Mouse (Mus musculus) CD8-positive naive resting alpha-beta T cell, adult 2 months (primary cell): ENCODE measurements at regions not wholly inside any gene's neighbourhood (a gene's known extent, or its start where the extent isn't known, plus 50 kb on each side); places are given as distances from the start of the nearest gene placed in this dataset.
"Not testable (repeated sequence)": the region's sequence is repeated elsewhere in the genome, so short reads cannot be mapped to it uniquely, and the experiment has no call there.

Experiments used
- DNase-seq, 2 experiments: peaks; one replicate each; pipeline ENCODE4 v3.0.0; 2022; ENCODE audit warnings: low read depth in 2 of 2, low spot score in 2 of 2

DNA sequence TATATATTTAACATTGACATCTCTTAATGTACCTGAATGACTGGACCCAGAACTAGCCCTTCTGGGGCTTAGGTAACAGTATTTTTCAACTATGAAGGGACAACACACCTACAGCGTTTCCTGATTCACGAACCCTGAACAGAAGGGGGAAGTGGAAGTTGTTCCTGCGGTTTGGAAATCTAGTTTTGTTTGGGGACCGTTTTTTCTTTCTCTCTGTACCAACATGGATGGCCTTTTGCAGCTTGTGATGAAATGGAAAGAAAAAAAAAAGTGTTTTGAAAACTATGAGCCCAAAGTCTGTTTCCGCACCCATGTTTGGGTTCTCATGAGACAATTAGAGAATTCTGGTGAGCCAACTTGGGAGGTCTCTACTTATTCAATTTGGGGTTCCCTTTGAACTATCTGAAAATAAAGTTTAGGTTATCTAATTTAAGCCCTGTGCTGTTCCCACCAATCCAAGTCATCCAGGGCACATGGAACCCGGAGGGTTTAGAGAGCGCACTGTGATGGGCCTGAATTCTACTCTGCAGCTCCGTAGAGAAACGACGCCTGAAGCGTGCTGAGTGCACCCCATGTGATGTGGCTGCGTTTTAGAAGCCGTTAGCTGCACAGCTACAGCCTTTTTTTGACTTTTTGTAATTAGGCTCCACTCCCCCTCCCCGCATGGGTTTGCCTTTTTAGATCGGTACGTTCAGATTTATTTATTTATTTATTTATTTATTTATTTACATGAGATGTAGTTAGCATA, 137.0 kb upstream of the Rapgef5 start:
- DNase-seq: no peak

DNA sequence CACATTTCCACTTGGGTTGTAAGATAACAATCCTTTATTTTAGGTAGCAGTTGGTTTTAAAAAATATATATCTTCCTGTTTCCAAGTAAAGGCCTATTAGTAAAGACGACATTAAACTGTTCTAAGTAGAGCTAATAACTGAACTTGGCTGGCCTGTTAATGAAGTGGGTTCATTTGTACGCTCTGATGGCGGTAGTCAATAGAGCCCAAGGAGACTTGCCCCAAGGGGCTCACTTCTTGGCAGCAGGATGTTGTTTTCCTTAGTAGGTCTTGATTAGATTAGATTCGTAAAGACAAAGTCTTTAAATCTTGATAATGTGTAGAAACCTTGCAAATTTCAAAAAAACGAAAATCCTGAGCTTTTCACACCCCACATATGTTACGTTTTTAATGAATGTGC, 135.4 kb upstream of the Rapgef5 start:
- no peak for DNase-seq

DNA sequence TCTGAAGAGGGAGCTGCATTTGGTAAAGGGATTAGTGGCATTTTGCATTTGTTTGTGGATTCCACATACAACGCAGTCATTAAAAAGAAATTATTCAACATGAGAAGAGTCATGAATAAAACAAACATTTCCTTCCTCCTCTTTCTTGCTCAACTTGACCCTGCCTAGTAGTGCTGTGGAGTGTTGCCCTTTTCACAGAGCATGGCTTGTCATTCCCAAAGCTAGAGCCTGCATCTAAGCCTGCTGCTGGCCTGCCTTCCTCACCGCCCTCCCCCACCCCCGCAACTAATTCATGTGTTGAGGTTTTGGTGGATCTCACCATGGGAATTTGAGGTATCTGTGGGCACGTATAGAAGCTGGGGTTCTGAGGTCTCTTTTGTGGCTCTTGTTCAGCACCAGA, 133.6 kb upstream of the Rapgef5 start:
- not testable (repeated sequence) for DNase-seq

DNA sequence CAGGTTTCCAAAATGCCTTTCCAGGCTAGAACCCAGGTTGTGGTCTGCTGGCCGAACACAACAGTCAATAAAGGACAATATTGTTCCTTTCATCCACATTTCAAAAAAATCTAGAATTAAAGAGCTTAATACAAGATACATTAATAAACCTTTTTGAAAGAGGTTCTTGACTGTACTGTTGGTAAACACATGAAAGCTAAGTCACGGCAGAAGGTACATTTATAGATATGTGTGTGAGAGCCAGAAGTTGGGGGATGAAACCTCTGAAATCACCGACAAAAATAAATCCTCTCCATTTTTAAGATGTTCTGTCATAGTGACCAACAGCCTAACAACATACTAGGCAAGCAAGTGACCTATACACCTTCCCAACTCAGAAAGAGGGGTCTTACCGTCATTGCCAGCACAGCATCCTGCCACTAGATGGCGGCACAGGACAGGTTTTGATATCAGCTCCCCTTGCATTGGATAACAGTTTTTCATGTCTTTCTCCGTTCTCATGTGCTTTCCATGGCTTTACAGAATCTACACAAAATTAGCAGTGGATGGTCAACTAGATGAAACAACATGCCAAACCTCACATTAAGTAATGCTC, 131.1 kb upstream of the Rapgef5 start:
- peak; percentile 64 to 68 for DNase-seq

DNA sequence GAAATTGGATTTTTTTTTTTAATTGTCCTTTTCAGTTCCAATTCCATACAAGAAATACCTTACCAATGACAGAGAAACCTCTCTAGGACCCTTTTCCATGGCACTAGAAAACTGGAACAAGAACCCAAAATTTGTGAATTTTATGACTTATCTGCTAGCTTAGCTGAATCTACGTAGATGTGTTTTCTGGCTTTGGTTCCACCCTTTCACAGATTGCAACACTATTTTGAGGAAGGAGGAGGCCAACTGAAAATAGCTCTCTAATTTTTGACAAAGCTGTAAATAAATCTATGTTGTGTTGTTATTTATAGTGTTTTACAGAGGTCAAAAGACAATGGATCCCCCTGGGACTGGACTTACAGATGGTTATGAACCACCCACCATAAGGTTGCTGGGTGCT, 130.6 kb upstream of the Rapgef5 start:
- DNase-seq: no peak

DNA sequence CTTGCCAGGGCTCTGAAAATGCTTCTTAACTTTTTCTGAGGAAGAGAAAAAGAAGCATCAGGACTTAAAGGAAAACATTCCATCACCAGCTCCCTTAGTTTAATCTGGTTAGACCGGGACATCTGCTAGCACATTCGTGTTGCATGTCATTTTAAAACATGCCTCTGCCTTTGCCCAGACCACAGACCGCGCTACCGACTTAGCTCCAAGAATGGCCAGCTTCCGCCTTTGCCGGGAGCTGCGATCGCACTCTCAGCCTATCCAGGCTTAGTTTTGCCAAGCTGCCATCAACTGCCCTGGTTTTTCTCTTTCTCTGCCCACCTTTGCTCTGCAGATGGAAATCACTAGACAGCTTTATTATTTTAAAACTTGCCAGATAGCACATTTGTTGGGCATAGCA, 129.3 kb upstream of the Rapgef5 start:
- no peak for DNase-seq

DNA sequence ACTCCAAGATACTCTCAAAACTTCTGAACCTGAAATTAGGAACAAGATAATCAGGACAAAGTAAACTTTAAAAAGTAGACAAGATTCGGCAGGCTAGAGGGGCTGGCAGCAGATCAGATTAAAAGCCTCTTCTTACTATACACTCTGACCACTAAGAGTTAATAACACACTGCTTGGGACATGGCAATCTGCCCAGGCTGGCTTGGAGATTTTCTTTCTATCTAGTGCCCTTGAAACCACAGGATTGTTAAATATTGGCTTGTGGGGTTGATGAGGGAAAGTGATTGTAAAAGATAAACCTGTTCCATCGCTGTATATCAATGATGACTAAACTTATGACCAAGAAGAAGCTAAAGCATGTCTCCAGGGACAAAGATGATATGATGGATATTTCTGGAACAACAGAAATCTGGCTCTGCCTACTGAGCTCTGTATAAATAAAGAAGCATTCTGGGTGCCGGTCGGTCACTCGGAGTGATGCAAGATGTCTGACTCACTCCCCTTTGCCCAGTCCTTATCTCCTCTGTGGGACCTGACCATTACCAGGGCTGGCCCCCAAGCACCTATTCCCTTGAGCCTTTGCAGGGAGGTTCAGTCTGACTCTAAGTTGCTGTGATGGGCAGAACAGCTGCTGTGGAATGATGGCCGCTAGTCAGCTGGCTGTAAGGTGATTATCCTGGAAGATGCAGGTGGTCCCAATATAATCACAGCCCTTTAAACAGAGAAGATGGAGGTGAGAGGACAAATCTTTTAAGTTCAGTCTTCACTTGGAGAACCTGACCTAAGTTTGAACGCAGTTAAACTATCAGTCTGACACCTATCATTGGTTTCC, 126.5 kb upstream of the Rapgef5 start:
- DNase-seq: no peak

DNA sequence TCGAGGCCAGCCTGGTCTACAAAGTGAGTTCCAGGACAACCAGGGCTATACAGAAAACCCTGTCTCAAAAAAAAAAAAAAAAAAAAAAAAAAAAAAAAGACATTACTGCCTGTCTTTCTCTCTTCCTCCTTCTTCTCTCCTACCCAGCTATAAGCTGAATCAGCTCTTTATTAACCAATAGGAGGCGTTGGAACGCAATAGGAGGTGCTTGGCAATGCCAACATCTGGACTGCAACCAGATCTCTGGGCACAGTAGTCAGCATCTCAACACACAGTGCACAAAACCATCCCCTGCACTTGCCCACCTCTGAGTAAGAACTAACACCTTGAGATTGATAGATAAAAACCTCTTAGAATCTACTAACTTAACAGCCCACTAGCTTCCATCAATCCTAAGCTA, 118.8 kb upstream of the Rapgef5 start:
- DNase-seq: no peak

DNA sequence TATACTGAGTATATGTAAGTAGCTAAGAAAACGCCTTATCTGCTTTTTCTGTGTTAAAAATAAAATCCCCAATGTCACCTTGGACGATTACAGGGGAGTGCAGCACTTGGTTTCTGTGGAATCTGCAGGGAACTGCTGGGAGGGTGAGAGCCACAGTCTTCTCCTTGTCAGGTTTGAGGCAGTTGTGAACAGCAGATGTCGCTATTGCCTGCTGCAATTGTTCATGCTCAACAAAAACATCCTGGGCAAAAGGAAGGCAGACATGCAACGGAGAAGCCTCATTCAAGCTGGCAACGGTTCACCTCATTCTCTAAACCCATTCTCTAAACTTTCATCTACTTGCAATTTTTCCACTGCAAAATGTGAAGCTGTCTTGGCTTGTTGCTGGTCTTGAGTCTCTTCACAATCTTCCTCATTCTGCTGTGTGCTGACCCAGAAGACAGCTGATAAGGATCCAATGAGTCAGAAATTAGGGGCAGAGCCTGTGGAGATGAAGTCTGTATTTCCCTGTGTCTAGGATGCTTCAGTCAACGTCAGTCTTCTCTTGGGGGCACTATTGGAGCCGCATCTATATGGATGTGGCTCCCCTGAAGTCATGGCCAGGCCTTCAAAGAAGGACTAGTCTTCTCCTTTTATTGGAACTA, 112.6 kb upstream of the Rapgef5 start:
- peak; percentile 16 to 37 for DNase-seq

DNA sequence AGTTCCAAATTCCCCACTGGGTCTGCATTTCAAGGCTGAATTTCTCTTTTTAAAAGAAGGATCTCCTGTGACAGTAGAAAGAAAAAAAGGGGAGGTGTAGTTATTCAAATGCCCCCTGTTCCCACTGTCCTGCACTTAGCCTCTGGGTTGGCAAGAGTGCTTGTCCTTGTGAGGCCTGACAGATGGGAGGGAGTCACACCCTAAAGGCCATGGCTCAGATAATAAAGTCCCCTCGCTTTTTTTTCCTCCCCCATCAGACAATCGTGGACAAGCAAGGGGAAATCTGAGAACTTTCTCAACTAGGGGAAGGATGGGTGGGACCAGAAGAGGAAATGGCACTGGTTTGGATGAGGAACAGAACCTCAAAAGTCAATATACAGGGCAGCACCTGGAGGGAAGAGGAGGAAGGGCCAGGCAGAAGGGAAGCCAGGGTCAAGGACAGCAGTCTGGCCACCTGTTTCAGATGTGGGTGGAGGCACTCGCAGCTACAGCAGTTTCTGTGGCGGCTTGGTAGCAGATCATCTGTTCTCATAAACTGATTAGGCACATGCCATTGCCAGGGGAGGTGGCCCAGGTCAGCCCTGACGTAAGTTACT, 112.0 kb upstream of the Rapgef5 start:
- DNase-seq: no peak

DNA sequence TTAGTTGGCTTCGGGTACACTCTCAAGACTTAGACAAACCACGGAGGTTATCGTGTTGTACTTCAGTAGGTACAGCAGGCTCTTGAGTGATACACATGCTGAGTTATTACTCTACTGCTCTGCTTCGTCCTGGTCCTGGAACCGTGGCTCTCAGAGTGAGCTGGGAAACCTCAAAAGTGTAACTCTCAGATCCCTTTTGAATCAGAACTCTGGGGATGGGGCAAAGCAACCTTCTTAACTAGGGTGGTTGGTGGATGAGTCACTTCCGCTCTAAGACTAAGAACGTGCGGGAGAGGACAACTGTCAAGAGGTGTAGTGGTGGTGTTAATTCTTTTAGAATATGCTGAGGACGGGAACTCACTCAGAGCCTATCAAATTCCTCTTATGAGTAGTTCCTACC, 109.4 kb upstream of the Rapgef5 start:
- no peak for DNase-seq

DNA sequence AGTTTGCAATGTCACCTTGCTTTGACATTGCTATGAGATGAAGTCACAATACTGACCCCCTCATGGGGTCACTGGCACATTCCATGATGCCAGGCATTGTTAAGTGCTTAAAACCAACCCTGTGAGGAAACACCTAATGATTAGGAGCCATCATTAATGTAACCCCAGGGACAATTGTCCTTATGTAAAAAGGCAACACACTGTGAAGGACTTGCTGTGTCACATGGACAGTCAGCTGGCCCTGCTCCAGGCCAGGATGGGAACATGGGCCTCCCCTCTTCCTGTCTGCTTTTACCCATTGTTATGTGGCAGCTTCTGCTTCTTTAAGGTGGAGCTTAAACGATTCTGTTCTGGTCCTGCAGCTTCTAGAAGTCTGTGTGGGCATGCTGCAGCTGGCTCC, 105.7 kb upstream of the Rapgef5 start:
- no peak for DNase-seq

DNA sequence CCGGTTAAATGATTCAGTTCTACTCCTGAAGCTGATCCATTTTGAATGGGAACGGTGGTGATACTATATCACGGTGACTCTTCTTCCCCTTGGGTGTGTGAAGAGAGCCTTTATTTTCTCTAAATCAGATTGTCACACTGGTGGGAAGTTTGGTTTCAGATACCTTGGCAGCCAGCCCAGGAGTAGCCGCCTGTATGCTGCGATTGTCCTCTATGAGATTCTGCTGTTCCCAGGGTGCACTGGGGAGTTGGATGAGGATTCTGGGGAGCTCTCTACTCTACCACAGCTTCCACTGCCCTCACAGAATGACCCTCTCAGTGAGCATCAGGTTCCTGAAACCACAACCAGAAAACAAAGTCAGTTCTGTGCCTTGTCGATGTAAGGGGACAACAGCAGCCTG, 104.0 kb upstream of the Rapgef5 start:
- DNase-seq: no peak

DNA sequence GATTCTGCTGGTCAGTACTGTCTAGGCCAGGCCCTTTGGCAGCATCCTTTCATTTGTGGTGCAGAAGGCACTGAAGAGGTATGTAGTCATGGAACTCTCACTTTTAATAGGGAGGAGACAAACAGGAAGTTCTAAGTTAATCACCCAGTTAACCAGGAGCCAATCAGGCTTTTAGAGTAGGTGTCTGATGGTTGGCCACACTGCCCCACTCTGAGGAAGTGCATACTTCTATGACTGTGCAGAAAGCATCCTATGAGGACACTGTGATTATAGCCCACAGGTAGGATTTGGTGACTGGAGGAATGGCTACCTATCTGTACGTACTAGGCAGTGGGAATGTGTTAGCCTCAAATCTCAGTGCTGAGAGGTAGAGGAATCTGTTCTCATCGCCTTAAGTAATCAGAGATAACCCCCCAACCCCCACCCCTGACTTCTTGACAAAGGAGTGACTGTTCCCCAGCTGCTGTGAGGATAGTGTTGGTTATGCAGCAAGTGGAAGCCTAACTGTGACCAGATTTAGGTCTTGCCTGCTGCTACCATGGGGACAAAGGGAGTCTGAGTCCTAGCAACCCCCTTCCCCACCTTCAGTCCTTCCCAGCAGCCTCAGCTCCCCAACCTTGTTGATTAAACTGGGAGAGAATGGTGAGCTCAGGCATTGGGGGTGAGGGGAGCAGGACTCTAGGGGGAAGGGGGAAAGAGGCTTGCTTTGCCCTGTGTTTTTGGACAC, 103.3 kb upstream of the Rapgef5 start:
- DNase-seq: no peak

DNA sequence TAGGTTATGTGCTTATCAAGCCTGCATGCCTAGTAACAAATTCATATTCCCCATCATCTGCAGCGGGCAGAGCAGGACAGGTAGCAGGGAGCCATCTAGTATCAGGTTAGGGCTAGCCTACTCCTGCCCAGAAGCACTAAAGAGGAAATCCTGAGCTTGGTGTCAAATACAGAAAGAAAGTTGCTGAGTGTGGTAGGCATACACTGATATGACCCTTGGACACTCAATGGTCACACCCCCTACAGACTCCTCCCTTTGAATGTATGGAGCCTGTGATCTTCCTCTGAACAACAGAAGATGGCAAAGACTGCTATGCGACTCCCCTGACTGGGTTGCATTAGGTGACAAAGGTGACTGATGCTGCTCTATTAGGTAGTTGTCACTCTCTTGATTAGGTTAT, 102.3 kb upstream of the Rapgef5 start:
- no peak for DNase-seq

DNA sequence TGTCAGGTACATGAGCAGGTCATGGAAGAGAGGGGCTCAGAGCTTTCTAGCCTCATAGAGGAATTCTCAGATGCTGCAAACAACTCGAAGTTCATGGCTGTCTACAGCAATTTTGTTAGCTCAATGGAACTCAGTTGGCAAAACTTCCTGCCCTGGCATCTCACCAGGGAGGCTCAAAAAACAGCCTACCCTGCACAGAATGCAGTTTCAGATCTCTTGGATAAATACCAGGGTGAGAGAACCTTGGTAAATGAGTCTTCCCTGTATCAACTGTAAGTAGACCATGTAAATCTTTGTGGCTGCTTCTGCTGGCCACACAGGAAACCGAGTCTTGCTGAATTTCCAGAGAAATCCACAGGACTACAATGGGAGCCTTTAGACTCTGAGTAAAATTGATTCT, 101.1 kb upstream of the Rapgef5 start:
- DNase-seq: no peak

DNA sequence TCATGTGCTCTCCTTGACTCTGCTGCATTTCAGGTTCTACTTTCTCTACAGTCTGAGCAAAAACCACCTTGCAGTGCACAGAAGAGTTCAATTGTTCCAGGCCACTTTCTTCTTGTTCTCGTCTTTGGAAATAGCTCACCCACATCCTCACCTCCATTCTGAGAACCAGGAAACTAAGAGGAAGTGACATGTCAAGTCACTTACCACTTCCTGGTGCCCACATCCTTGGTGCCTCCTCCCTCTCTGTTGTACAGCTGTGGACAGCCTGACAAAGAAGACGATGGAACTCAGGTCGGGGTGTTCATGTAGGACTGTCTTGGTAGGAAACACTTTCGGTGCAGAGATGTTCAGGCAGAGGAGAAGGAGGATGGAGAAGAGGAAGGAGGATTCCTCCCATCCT, 98.3 kb upstream of the Rapgef5 start:
- DNase-seq: peak in 1 of 2 experiments; percentile 6

DNA sequence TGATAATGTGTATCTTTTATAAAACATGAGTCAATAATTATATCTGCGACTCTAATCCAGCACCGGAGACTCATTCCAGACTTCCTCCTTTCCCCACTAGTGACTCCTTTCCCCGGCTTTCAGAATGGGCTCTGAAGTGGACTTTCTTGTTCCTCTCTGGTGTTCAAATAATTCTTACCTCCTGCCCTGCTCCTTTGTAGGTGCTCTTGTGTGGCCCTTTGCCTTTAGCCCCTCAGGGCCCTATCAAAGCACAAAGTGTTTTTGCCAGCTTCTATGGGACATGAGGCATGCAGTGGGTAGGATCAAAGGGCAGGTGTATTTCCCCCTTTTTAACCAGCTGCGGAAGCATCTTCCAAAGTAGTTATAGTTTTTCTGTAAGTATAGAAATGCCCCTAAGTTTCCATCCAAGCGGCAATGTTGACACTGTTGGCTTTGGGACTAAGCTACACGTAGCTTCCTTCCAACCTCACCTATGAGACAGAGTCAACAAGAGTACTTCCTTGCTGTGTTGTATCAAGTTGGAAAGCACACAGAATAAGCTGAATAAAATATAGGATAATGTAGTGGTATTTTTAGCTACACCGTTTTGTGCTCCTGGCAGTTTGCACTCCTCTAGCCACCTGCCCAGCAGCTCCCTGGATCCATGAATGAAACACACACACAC, 93.8 kb upstream of the Rapgef5 start:
- DNase-seq: no peak

DNA sequence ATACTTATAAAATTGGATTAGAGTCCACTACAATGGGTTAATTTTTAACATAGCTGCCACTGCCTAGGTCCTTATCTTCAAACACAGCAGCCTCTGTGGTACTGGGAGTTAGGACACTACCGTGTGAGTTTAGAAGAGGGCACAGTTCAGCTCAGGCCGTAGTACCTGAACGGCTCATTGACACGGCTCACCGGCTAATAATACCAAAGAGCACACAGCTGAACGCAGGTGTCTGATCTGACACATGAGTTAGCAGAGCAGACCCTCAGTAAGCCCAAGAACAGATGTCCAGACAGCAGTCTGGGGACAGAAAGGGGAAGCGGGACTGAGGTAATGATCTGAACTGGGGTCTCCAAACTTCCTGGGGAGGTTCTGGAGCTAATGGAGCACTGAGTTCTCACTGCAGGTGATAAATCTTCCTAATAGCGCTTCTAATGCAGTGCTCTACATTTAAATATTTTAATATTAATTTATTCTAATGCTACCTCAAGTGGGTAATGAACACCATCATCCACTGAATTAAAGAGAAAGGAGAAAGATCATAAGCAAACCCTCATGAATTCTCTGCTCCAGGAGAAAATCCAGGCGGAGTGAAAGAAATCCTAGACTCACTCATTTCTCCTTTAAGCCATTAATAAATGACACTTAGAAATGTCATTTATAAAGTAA, 90.8 kb upstream of the Rapgef5 start:
- no peak for DNase-seq

DNA sequence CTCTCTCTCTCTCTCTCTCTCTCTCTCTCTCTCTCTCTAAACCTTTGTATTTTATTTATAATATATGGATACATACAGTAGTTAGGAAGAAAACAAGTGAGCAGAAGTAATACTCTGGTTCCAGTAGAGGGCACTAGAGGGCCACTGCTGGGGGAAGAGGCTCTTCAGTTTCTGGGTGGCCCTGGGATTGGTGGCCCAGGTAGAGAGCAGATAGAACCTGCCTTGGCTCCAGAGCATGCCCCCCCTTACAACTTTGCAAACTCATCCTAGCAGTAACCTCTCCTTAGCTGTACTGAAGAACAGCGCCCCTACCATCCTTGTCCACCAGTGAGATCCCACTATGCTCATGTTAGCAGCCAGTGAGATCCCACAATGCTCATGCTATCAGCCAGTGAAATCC, 88.8 kb upstream of the Rapgef5 start:
- peak in 1 of 2 experiments; percentile 32 for DNase-seq
